Mouse (Mus musculus): ENCODE measurements around the gene Sfrp2.
A peak's percentile ranks its signal among the peaks of the same experiment; 100 is the strongest.

The Sfrp2 gene

DNA sequence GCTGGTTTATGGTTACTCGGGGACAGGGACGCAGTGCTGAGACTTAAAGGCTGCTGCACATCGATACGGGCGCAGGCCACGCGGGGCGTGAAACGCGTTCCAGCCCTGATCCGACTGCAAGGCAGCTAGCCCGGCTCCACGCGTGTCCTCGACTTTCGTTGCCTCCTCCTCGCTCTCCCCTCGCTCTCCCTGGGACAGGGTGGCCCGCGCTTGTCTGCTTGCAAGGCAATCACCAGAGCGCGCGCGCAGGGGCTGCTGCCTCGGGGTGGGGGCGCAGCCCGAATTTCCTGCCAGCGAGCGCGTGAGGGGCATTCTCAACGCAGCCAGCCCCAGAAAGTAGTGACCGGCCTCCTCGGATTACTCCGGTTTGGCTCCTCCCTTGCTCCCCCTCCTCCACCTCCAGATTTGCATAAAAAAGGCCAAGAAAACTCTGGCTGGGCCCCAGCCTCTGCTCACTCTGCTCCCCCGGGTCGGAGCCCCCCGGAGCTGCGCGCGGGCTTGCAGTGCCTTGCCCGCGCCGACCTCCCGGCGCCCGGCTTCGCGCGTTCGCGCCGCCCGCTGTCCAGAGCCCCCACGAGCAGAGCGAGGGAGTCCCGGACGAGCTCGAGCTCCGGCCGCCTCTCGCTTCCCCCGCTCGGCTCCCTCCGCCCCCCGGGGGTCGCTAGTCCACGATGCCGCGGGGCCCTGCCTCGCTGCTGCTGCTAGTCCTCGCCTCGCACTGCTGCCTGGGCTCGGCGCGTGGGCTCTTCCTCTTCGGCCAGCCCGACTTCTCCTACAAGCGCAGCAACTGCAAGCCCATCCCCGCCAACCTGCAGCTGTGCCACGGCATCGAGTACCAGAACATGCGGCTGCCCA, at the start of gene Sfrp2:
TSS of gene Sfrp2 (plus strand) at position 451 of the 855 bp plus-strand sequence.
- no peak for DNase-seq (ENCODE audit: low read depth)

GRCm38 (mm10) chr3:83717643-83718231, 48.4 kb upstream of the Sfrp2 start:
- no peak for DNase-seq (ENCODE audit: low read depth)

DNA sequence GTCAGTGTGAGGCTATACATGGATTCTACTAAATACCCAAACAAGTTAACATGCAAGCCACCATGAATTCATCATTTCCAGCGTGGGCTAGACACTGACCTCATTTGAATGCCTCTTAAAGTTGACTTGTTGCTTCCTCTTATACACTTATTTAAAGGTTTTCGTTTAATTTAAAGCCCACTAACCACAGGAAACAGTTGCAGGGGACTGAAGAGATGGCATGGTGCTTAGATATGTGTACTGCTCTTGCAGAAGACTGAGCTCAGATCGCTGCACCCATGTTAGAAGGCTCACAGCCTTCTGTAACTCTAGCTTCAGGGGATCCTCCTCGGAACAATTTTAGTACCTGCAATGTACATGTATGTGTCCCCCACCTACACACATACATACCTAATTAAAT, 47.5 kb upstream of the Sfrp2 start:
- no peak for DNase-seq (ENCODE audit: low read depth)

GRCm38 (mm10) chr3:83728223-83728622, 37.9 kb upstream of the Sfrp2 start:
- no peak for DNase-seq (ENCODE audit: low read depth)

- no peak for DNase-seq (ENCODE audit: low read depth)
These were observed 37.3 kb upstream of the Sfrp2 start for GRCm38 (mm10) chr3:83728675-83729390.

DNA sequence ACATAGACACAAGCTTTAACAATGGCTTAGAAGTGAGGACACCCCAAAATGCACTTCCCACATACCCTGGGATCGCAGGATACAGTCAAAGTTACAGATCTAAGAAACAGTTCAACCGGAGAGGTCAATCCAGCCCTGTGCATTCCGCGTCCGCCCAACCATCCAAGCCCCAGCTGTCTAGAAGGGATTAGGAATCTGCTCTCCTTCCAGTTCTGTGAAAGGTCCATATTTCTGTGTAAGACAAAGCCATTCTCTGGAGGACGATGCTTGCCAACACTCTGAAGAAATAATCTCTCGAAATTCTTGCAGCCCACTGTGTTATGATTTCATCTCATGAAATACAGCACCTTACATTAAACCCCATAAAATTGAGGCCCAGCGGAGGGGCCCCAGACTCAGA, 32.1 kb upstream of the Sfrp2 start:
- no peak for DNase-seq (ENCODE audit: low read depth)

DNA sequence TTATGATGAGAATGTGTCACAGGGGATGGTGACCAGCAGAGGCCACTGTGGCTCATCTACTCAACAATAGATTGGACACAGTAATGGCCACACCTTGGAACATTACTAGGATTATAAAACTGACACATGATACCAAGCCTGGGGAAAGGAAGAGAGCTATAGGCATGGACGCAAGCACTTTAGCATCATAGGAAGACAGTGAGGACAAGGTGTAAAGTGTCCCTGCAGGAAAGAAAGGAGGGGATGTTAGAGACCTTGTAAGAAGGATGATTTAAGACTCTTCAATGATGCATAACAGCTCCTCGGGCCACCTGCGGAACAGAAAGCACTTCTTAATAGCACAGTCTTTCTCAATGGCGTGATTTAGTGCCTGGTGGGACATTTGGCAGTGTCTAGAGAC, 29.1 kb upstream of the Sfrp2 start:
- DNase-seq (ENCODE audit: low read depth): no peak

- peak; percentile 76 for DNase-seq (ENCODE audit: low read depth)
These were observed 25.9 kb upstream of the Sfrp2 start for GRCm38 (mm10) chr3:83740246-83740645.

GRCm38 (mm10) chr3:83747276-83747675, 18.8 kb upstream of the Sfrp2 start:
- no peak for DNase-seq (ENCODE audit: low read depth)

GRCm38 (mm10) chr3:83747895-83748294, 18.2 kb upstream of the Sfrp2 start:
- DNase-seq (ENCODE audit: low read depth): no peak

- no peak for DNase-seq (ENCODE audit: low read depth)
These were observed 14.5 kb upstream of the Sfrp2 start for GRCm38 (mm10) chr3:83751625-83752024.

GRCm38 (mm10) chr3:83752196-83752595, 13.9 kb upstream of the Sfrp2 start:
- DNase-seq (ENCODE audit: low read depth): no peak

DNA sequence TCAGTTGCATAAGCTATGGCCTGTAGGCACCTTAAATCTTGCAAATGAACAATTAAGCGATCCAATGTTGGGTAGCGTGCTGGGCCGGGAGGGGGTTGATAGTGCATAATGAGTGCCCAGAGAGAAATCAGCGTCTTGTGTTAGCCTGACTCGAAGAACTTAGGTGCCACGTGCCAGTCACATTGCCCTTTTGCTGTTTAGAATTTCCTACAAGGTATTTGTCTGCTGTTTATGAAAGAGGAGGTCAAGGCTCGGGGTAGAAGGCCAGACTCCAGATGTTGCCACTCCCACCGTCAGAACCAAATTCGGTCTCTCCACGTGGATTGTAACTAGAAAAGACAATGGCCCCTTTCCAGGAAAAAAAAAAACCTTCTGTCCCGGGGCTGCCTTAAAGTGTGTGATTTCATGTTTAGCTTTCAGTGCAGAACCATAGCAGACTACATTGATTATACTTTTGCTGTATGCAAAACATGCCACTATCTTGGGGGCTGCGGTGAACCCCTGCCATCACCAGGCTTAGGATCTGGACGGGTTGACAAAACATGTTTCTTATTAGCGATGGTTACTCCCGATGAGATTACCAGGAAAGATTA, 11.0 kb upstream of the Sfrp2 start:
- DNase-seq (ENCODE audit: low read depth): peak; percentile 56

DNA sequence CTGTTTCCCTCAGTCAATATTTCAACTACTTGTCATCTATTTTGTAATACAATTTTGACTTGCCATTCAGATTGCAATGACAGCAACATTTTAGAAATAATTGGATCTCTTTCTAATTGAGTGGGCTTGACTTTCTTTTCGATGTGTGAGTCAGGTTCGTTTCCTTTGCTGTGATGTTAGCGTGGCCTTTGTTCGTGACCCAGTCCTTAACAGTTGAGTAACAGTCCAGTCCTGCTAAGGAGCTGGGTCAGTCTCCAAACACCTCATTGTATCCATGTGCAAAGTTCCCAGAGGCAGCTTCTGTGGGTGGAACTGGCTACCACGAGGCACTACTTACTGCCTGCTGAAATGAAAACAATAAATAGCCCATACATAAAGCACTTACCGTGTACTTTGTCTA, 10.5 kb upstream of the Sfrp2 start:
- peak; percentile 68 for DNase-seq (ENCODE audit: low read depth)

DNA sequence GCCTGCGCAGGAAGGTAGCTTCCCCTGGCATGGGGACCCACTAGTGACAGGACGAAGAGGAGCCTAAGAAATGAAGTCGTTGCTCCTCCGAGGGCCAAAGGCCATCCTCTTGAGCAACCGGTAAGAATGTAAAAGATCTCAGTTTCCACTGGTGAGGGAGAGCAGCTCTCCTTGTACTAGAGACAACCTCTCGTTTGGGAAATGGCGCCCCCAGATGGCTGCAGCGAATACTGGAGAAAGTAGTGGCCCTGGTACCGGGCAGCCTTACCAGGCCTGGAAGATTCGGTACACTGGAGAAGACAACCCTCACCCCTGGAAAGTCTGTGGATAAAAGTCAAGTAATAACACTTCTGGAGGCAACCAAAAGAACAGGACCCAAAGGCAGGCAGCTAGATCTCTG, 3.8 kb upstream of the Sfrp2 start:
- no peak for DNase-seq (ENCODE audit: low read depth)

DNA sequence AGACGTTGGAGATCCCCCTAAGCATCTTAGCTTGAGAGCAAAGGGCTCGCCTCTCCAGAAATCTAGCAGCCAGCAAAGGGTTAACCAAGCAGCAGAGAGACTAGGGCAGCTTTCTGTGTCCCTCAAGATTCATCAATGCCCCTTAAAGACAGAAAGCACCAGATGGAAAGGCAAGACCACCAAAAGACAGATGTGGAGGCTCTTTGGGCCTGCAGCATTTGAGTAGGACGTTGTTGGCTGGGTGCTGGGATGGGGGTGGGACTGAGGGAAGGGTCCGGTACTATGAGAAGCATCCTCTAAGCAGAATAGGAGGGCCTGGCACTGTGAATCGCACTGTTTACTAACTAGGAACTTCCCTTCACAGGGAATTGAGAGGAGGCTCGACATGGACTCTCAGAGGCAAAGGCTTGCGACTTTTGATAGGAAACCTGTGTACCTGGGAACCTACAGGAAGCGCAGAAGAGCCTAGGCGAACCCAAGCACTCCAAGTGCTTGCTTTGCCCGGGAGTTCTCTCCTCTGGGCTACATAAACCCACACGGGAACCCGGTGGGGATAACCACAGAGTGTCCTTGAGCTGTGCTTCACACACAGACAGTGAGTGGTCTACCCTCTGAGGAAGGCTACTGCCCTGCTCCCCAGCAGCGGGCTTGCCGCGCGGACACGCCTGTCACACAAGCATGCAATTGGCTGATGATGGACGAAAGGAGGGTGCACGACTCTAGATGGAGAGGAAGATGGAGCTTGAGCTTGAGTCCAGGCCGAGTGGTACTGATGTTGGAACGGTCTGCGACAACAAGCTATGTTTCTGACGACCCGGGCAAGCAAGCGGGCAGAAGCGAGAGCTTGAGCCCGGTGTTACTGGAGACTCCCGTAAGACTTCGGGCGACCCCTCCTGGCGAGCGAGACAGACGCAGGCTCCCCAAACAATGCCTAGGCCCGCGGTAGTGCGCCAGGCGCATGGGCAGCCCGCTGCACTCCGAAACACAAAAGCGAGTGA, 2.3 kb upstream of the Sfrp2 start:
- DNase-seq (ENCODE audit: low read depth): peak; percentile 42

DNA sequence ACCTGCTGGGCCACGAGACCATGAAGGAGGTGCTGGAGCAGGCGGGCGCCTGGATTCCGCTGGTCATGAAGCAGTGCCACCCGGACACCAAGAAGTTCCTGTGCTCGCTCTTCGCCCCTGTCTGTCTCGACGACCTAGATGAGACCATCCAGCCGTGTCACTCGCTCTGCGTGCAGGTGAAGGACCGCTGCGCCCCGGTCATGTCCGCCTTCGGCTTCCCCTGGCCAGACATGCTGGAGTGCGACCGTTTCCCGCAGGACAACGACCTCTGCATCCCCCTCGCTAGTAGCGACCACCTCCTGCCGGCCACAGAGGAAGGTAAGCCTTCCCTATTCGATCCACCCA, 577 bp downstream of the Sfrp2 start:
- DNase-seq (ENCODE audit: low read depth): no peak

DNA sequence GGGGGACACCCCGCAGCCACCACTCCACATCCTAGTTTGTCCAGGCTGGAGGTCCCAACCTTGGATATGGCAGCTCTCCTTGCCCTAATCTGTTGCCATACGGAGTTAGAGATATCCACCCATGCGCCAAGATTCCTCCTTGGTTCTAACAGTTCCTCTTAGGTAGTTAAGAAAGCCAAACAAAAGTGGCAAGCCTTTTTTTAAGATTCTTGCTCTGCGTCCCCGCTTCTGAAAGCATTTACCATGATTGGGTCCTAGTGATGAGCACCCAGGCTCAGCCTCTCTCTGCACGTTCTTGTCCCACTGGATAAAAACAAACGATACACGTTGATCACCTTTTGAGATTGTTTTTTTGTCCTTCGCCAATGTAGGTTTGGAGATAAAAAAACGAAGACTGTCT, 1.0 kb downstream of the Sfrp2 start:
- no peak for DNase-seq (ENCODE audit: low read depth)

DNA sequence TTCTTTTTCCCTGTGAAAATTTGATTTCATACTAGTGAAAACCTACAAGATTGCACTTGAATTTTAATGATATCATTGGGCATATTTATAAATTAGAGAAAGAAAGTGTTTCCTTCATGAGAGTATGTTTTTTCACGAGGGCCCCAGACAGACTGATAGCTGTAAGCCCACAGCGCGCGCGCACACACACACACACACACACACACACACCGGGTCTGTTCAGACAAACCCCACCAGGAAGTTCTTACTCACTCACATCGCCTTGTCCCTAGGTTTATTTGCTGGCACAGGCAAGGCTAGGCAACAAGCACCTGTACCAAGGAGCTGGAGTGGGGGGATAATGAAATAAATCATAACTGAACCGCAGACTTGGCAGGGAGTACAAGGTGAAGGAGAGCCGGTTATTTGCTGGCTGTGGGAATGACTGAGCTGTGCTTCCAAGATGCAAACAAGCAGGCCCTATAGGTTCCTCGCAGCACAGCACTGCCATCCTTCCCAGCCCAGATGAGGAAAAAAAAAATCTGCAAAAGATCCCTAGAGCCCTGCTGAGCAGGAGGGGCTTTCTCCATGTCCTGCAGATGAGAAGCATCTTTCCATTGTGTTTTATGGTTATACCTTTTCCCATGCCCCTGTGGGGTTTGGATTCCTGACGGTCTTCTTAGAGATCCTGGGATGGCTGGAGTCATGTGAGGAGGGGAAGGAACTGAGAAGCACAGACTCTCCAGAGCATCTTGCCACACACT, 2.3 kb downstream of the Sfrp2 start:
- peak; percentile 20 for DNase-seq (ENCODE audit: low read depth)

- DNase-seq (ENCODE audit: low read depth): no peak
These were observed 2.9 kb downstream of the Sfrp2 start for GRCm38 (mm10) chr3:83769036-83769410.

All from fibroblast of lung, adult 2 months (primary cell).